Mouse (Mus musculus): ENCODE measurements at regions not wholly inside any gene's neighbourhood (a gene's known extent, or its start where the extent isn't known, plus 50 kb on each side); places are given as distances from the start of the nearest gene placed in this dataset.

GRCm38 (mm10) chr14:67548750-67549149 lies 1539.7 kb upstream of the Gulo start:
- no peak overlapping the region for H3K9ac ChIP-seq
- H3K4me3 ChIP-seq (replicated peaks) = no peak overlapping the region
- H3K4me2 ChIP-seq = no peak overlapping the region
- 65% methylated on average over 6 of the region's 6 CpGs for WGBS (ENCODE audit: insufficient replicate concordance)
- H3K27me3 ChIP-seq = no peaks in the 10 kb centered on the region
- no peak overlapping the region for H3K27ac ChIP-seq
- ATAC-seq (ENCODE audit: low read depth) = no peak
- no peak for DNase-seq
- H3K4me1 ChIP-seq (replicated peaks) = no peaks in the 10 kb centered on the region
- no peaks in the 10 kb centered on the region for H3K36me3 ChIP-seq
- H3K9me3 ChIP-seq (replicated peaks) = no peaks in the 10 kb centered on the region; the same call in none of the 2 replicates

DNA sequence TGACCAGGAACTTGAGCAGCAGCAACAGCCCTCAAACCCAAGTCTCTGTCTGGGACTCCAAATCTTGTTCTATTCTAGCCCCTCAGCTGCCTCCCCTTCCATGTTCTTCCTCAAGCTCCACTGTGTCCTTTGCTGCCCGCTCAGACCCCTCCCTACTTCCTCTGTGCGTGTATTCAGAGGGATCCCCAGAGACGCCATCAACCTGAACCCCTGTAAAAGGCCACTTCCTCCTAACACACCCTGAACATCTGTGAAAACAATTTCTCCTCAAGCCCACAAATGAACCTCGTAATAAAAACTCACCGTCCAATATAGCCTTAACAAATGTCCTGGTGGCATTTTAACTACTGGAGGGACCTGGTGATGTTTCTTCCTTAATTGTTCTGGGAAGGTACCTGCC lies 1536.0 kb upstream of the Gulo start:
- WGBS (ENCODE audit: insufficient replicate concordance) = 52% methylated on average over 5 of the region's 5 CpGs
- Histone ChIP-seq H3K4me1 (replicated peaks) (no peaks in the 10 kb centered on the region), H3K9ac (no peak overlapping the region), H3K27me3 (no peaks in the 10 kb centered on the region), H3K27ac (no peak overlapping the region), H3K36me3 (no peaks in the 10 kb centered on the region), H3K4me2 (no peak overlapping the region), H3K9me3 (replicated peaks) (peaks cover 5% of the 10 kb centered on the region), H3K4me3 (replicated peaks) (no peak overlapping the region)
- ATAC-seq (ENCODE audit: low read depth) = no peak
- no peak for DNase-seq

DNA sequence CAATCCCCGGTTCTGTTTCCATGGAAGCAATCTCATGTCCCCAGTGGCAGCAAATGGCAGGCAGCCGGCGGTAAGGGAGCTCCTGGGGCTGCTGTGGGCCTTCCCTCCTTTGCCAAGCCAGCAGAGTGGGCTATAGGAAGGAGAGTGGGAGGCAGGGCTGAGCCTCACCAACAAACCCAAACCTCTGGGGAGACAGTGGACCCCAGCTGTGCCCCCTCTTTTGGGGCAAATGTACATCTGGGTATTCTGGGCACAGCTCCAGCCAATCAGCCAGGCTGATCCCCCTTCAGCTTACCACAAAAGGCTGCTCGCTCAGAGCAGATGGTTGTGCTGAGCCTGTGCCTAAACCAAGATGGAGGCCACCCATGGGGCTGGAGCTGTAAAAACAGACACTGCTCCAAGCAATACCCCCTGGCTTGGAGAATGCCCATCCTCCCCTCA lies 1532.3 kb upstream of the Gulo start:
- Histone ChIP-seq H3K9me3 (replicated peaks) (peaks cover 5% of the 10 kb centered on the region), H3K36me3 (no peaks in the 10 kb centered on the region), H3K9ac (no peak overlapping the region), H3K4me2 (no peak overlapping the region), H3K27ac (no peak overlapping the region), H3K27me3 (no peaks in the 10 kb centered on the region), H3K4me1 (replicated peaks) (no peaks in the 10 kb centered on the region), H3K4me3 (replicated peaks) (no peak overlapping the region)
- WGBS (ENCODE audit: insufficient replicate concordance) = 51% methylated on average over 4 of the region's 4 CpGs
- DNase-seq (no peak), ATAC-seq (ENCODE audit: low read depth) (no peak)

GRCm38 (mm10) chr14:67538696-67539095 lies 1529.7 kb upstream of the Gulo start:
- H3K9me3 ChIP-seq (replicated peaks) = peaks cover 5% of the 10 kb centered on the region; the same call in 1 of the 2 replicates
- H3K9ac ChIP-seq = no peak overlapping the region
- no peaks in the 10 kb centered on the region for H3K36me3 ChIP-seq
- DNase-seq (no peak), ATAC-seq (ENCODE audit: low read depth) (no peak)
- H3K4me2 ChIP-seq = no peak overlapping the region
- 61% methylated on average over 9 of the region's 9 CpGs for WGBS (ENCODE audit: insufficient replicate concordance)
- no peaks in the 10 kb centered on the region for H3K4me1 ChIP-seq (replicated peaks)
- no peak overlapping the region for H3K27ac ChIP-seq
- H3K4me3 ChIP-seq (replicated peaks) = no peak overlapping the region
- no peaks in the 10 kb centered on the region for H3K27me3 ChIP-seq

DNA sequence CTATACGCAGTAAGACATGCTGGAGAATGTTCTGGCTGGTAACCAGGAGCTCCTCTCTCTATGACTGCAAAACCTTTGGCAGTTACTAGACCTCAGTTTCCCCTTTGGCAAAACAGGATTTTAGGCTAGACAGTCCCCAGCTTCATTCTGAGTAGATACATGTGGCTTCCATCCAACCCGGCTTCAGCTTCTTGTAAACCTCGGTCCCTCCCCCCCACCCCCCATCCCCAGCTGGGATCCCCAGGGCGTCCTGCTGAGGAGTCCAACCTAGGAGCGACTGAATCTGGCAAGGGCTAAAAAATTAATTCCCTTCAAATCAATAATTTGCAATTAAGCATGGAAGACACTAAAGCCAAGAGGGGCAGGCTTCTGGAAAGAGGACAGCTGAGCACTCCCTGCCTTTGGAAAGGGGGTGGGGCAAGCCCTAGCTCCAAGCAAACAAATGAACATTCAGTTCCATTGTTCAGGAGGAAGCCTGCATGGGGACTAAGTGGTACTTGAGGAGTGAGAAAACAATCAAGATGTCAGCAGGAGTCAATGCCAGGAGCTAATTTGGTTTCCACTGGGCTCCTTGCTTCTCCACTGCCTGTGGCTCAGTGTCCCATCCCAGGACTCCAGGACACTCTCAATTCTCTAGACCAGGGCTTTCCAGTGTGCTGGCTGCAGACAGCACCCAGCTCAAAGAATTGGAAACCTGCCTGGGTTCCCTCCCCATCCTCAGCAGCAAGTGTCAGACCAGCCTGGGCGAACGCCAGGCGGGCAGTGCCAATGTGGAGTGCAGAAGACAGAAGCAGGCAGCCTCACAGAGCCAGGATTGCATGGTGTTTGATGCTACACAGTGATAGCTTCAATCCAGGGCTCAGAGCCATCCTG lies 1528.0 kb upstream of the Gulo start:
- no peak overlapping the region for H3K27ac ChIP-seq
- ATAC-seq (ENCODE audit: low read depth) = no peak

GRCm38 (mm10) chr14:67506729-67507395 lies 1497.9 kb upstream of the Gulo start:
- DNase-seq (no peak), ATAC-seq (ENCODE audit: low read depth) (no peak)
- no peak overlapping the region for H3K9ac ChIP-seq
- H3K36me3 ChIP-seq = no peaks in the 10 kb centered on the region
- H3K4me3 ChIP-seq (replicated peaks) = no peak overlapping the region
- H3K4me1 ChIP-seq (replicated peaks) = no peaks in the 10 kb centered on the region
- no peaks in the 10 kb centered on the region for H3K27me3 ChIP-seq
- no peaks in the 10 kb centered on the region; the same call in 1 of the 2 replicates for H3K9me3 ChIP-seq (replicated peaks)
- no peak overlapping the region for H3K27ac ChIP-seq
- WGBS (ENCODE audit: insufficient replicate concordance) = 65% methylated on average over 12 of the region's 12 CpGs
- H3K4me2 ChIP-seq = no peak overlapping the region

More for the DNA sequence above, 1528.0 kb upstream of the Gulo start:
- no peak overlapping the region for H3K9ac ChIP-seq
- H3K27me3 ChIP-seq = no peaks in the 10 kb centered on the region
- no peaks in the 10 kb centered on the region for H3K36me3 ChIP-seq
- no peaks in the 10 kb centered on the region for H3K4me1 ChIP-seq (replicated peaks)
- H3K4me3 ChIP-seq (replicated peaks) = no peak overlapping the region
- H3K4me2 ChIP-seq = no peak overlapping the region
- no peak for DNase-seq
- 45% methylated on average over 8 of the region's 8 CpGs for WGBS (ENCODE audit: insufficient replicate concordance)
- H3K9me3 ChIP-seq (replicated peaks) = no peaks in the 10 kb centered on the region

DNA sequence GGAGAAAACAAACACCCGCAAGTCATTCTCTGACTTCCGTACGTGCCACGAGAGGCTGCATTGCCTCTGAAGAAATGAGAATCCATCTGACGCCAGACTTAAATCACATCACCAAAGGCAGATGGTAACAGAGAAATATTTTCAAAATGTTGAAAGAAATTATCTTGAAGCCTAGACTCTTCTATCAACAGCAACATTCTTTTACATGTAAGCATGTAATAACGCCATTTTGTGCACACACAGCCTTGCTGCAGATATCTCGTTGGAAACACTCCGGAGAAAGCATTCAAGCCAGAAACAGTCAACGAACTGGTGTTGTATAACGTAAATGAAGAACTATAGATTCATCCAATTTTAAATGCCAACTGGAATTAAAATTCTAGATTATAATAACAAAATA lies 1483.1 kb upstream of the Gulo start:
- no peak for DNase-seq
- no peak overlapping the region for H3K9ac ChIP-seq
- H3K36me3 ChIP-seq = no peaks in the 10 kb centered on the region
- H3K27ac ChIP-seq = no peak overlapping the region
- no peaks in the 10 kb centered on the region for H3K4me1 ChIP-seq (replicated peaks)
- WGBS (ENCODE audit: insufficient replicate concordance) = 78% methylated on average over 10 of the region's 10 CpGs
- H3K4me2 ChIP-seq = no peak overlapping the region
- no peak for ATAC-seq (ENCODE audit: low read depth)
- H3K27me3 ChIP-seq = no peaks in the 10 kb centered on the region
- H3K9me3 ChIP-seq (replicated peaks) = no peaks in the 10 kb centered on the region
- H3K4me3 ChIP-seq (replicated peaks) = no peak overlapping the region

- no peak overlapping the region for H3K9ac ChIP-seq
- H3K4me1 ChIP-seq (replicated peaks) = no peaks in the 10 kb centered on the region
- H3K9me3 ChIP-seq (replicated peaks) = no peaks in the 10 kb centered on the region
- WGBS (ENCODE audit: insufficient replicate concordance) = 28% methylated on average over 10 of the region's 10 CpGs
- no peak overlapping the region for H3K4me2 ChIP-seq
- H3K27me3 ChIP-seq = no peaks in the 10 kb centered on the region
- no peak overlapping the region for H3K27ac ChIP-seq
- no peak for ATAC-seq (ENCODE audit: low read depth)
- H3K36me3 ChIP-seq = no peaks in the 10 kb centered on the region
- H3K4me3 ChIP-seq (replicated peaks) = no peak overlapping the region
- no peak for DNase-seq
These were observed 1477.7 kb upstream of the Gulo start for GRCm38 (mm10) chr14:67486676-67487075.

GRCm38 (mm10) chr14:67485449-67485800 lies 1476.4 kb upstream of the Gulo start:
- Histone ChIP-seq H3K27ac (no peak overlapping the region), H3K4me2 (no peak overlapping the region), H3K4me1 (replicated peaks) (no peaks in the 10 kb centered on the region), H3K9ac (no peak overlapping the region), H3K9me3 (replicated peaks) (no peaks in the 10 kb centered on the region), H3K27me3 (no peaks in the 10 kb centered on the region), H3K4me3 (replicated peaks) (no peak overlapping the region), H3K36me3 (no peaks in the 10 kb centered on the region)
- ATAC-seq (ENCODE audit: low read depth) (no peak), DNase-seq (no peak)
- WGBS (ENCODE audit: insufficient replicate concordance) = 70% methylated on average over 4 of the region's 4 CpGs

DNA sequence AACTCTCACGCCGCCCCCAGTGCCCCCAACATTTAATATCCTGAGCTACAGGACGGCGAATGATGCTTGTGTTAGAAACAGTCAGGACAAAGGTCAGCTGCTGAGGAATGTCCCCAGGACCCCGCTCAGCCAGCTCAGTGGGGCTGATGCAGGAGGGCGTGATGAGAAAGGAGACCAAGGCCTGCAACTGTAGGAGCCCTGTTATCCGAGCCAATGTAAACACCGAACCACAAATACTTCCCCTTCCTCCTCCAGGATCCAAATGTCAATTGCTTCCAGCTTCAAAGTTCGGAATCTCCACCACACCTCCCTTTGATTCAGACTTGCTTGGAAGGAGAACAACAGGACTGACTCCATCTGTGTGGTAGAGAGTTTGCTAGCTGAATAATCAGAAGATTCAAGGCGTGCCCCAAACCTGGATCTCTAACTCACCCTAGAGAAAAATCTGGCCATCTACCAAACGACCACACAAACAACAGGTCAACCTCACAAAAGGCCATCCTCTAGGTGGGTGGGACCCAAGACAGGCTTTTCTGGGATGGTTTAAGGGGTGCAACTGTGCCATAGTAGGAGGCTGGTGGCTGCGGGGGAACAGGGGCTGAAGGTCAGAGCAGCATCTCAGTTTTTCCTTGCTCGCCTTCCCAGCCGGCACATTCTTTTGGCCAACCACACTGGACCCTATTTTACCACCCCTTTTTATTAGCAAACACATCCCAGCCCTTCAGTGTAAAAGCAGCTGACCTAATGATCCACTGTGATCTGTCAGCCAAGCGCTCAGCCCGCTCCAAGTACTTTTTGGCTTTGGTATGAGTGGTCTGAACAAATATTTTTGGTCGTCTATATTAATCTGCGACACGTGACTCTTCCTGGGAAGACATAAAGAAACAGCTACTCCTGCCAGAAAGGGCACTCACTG lies 1475.8 kb upstream of the Gulo start:
- H3K4me2 ChIP-seq = no peak overlapping the region
- DNase-seq = no peak
- H3K9ac ChIP-seq = no peak overlapping the region
- no peaks in the 10 kb centered on the region for H3K4me1 ChIP-seq (replicated peaks)
- H3K36me3 ChIP-seq = no peaks in the 10 kb centered on the region
- no peak for ATAC-seq (ENCODE audit: low read depth)
- H3K9me3 ChIP-seq (replicated peaks) = no peaks in the 10 kb centered on the region
- 50% methylated on average over 19 of the region's 19 CpGs for WGBS (ENCODE audit: insufficient replicate concordance)
- no peak overlapping the region for H3K27ac ChIP-seq
- H3K27me3 ChIP-seq = no peaks in the 10 kb centered on the region
- no peak overlapping the region for H3K4me3 ChIP-seq (replicated peaks)
